Mouse (Mus musculus) limb, embryonic 10.5 days (tissue): ENCODE results near the gene Ap2a2. TPM values are rescaled to one million over a fixed set of nuclear protein-coding genes. Genes with fewer than 3 reads are reported as not detected.

Experiments used
- DNase-seq: peaks from one replicate; pipeline ENCODE4 v3.0.0-alpha.2; 2017; ENCODE audit warnings: low spot score
- H3K27ac ChIP-seq: fragments of 300-500 bp; sonication (generic); 2 replicates; pipeline ENCODE4 v1.5.1; 2016; ENCODE audit warnings: mild to moderate bottlenecking
- H3K27me3 ChIP-seq: fragments of 300-500 bp; sonication (generic); 2 replicates; pipeline ENCODE4 v1.6.1; 2016; ENCODE audit warnings: low read depth, mild to moderate bottlenecking; ENCODE audit not compliant: poor library complexity, severe bottlenecking
- H3K36me3 ChIP-seq: fragments of 300-500 bp; sonication (generic); 2 replicates; pipeline ENCODE4 v1.6.1; 2016; ENCODE audit warnings: mild to moderate bottlenecking, moderate library complexity
- H3K4me1 ChIP-seq: fragments of 300-500 bp; sonication (generic); 2 replicates; pipeline ENCODE4 v1.6.1; 2016
- H3K4me3 ChIP-seq: fragments of 300-500 bp; sonication (generic); 2 replicates; pipeline ENCODE4 v1.5.1; 2016; ENCODE audit warnings: mild to moderate bottlenecking, moderate library complexity
- H3K9me3 ChIP-seq: fragments of 300-500 bp; sonication (generic); replicated peaks from 2 replicates; pipeline ENCODE4 v1.6.1; 2016; ENCODE audit warnings: mild to moderate bottlenecking
- WGBS: fragments of 180-500 bp; shearing (Covaris S2); methylation state at CpG from one replicate; pipeline ENCODE4 v1.1.7; 2016; 5-methylcytosine and 5-hydroxymethylcytosine counted together
- polyA plus RNA-seq: library from polyadenylated mRNA; unstranded; fragments of >200 nt; fragmentation: Nextera tagmentation; extraction: Ambion mirVana; gene quantifications from 2 replicates; pipeline ENCODE4 v1.2.1, GENCODE M21; 2016

Ap2a2 gene
- polyA plus RNA-seq, 1 experiment from 2014 or later, result 92.5 TPM

DNA sequence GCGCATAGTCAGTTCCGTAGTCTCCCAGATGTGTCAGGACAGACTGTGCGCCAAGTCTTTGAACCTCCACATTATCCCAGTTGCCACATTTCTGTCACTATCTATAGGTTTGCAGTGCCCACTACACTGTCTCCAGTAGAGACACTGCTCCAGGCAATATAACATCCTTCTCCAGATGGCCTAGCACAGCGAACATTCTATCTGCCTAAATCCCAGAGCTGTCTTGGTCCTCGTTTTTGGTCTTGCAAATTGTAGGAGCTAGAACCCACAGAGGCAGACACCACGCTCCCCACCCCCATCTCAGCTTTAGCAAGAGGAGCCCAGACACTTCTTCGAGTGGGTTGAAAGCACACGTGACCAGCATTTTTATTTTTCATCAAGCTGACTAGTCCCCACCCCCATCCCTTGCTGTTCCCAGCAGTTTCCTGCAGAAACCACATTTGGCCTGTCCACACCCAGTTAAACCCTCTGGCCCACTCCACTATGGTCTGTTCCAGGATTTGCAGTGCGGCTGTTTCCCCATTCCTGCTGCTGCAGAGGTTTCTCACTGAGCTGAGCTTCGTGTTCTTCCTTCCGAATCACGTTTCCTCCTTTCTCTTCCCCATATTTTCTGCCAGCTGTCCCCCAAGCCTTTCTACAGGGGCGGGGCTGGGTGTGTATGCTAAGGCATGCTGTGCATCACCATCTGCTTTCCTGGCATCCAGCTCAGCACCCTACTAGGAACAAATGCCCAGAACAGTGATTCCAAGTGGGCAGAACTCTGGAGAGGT is 21.5 kb upstream of the Ap2a2 start:
- Histone ChIP-seq H3K27ac (peak overlapping the region; percentile 87), H3K4me3 (peak overlapping the region; percentile 91), H3K4me1 (peaks cover 22% of the 10 kb centered on the region), H3K27me3 (no peaks in the 10 kb centered on the region), H3K36me3 (no peaks in the 10 kb centered on the region), H3K9me3 (no peaks in the 10 kb centered on the region)
- no peak for DNase-seq
- 64% methylated on average over 13 of the region's 13 CpGs for WGBS

DNA sequence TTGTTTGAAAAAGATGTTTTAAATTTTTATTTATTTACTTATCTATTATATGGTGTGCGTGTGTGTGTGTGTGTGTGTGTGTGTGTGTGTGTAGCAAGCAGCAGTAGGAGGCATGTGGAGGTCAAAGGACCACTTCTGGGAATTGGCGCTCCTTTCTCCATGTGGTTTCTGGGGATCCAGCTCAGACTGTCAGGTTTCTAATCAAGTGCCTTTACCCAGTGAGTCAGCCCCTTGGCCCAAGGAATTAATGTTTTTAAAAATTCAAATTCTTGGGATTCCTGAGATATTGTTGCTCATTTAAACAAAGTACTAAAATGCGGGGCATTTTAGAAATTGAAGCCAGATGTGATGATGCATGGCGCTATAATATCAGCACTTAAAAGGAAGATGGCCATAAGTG is 20.3 kb upstream of the Ap2a2 start:
- no peaks in the 10 kb centered on the region for H3K9me3 ChIP-seq

DNA sequence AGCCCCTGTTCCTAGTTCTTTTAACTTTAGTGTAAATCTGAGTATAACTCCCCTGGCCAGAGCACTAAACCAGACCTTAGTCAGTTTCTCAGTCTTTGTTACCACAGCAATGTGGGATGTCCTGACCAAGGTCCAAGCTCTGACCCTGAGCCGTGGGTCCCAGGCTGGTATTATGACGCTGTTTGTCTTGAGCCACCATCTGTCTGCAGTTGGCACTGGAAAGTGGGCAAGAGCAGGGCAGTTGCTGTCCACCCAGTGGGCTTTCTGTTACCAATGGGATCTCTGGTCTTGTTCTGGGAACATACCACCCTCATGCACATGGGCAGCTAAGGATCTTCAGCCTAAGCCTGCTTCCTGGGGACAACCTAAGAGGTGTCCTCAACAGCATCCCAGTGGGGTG is 19.4 kb upstream of the Ap2a2 start:
- Histone ChIP-seq H3K27ac (no peak overlapping the region), H3K27me3 (no peaks in the 10 kb centered on the region), H3K4me1 (peaks cover 22% of the 10 kb centered on the region), H3K9me3 (no peaks in the 10 kb centered on the region), H3K4me3 (no peak overlapping the region), H3K36me3 (no peaks in the 10 kb centered on the region)
- 86% methylated on average over 2 of the region's 2 CpGs for WGBS
- DNase-seq, result no peak

More for the DNA sequence above, 20.3 kb upstream of the Ap2a2 start:
- Histone ChIP-seq H3K27me3 (no peaks in the 10 kb centered on the region), H3K36me3 (no peaks in the 10 kb centered on the region), H3K4me1 (peaks cover 22% of the 10 kb centered on the region), H3K4me3 (no peak overlapping the region), H3K27ac (no peak overlapping the region)
- 86% methylated on average over 4 of the region's 4 CpGs for WGBS
- no peak for DNase-seq

DNA sequence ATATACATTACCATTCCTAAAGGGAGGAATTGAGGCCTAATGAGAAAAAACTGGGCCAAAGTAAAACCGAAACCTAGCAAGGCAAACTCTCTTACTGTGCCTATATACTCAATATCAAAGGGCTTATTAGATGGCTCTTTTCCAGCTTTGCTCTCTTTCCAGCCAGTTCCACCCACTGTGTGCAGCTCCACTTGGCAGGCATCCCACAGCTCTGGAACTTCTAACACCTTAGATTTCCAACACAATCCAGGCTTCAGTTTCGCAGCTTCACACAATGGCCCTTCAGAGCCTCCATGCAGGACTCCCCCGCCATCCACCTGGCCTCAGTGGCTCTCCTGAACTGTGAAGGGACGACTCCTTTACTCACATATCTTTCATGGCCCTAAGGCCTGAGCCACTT is 17.3 kb upstream of the Ap2a2 start:
- 87% methylated on average over 4 of the region's 4 CpGs for WGBS

DNA sequence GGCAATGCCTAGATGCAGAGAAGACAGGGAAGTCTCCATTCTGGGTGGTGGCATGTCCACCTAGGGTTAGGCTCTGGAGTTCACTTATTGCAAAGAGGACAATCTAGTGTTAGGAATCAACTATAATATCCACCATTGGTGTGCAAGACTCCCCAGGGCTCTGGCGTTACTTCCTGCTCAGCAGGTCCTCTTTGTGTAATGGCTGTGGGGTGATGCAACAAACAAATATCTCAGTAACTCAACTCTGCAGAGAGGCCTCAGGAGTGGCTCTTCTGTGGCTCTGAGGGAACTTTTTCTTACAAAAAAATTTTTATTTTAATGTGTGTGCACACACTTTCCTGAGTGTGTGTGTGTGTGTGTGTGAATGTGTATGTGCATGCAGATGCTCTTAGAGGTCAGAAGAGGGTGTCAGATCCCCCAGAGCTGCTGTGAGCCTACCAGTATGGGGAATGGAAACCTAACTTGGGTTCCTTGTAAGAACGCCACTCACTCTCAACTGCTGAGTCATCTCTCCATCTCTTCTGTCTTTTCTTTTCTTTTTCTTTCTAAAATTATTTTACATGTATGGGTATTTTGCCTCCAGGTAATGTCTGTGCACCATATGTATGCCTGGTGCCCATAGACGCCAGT is 12.4 kb upstream of the Ap2a2 start:
- H3K27ac ChIP-seq, result no peak overlapping the region
- no peak for DNase-seq
- H3K27me3 ChIP-seq, result no peaks in the 10 kb centered on the region
- no peaks in the 10 kb centered on the region for H3K36me3 ChIP-seq
- 91% methylated on average over 3 of the region's 3 CpGs for whole genome bisulfite sequencing
- no peaks in the 10 kb centered on the region for H3K4me1 ChIP-seq
- H3K9me3 ChIP-seq, result no peaks in the 10 kb centered on the region
- H3K4me3 ChIP-seq, result no peak overlapping the region

More for the DNA sequence above, 17.3 kb upstream of the Ap2a2 start:
- peaks cover 11% of the 10 kb centered on the region for H3K4me1 ChIP-seq
- H3K4me3 ChIP-seq, result no peak overlapping the region
- no peaks in the 10 kb centered on the region for H3K9me3 ChIP-seq
- no peaks in the 10 kb centered on the region for H3K36me3 ChIP-seq
- no peak for DNase-seq
- no peaks in the 10 kb centered on the region for H3K27me3 ChIP-seq
- no peak overlapping the region for H3K27ac ChIP-seq

DNA sequence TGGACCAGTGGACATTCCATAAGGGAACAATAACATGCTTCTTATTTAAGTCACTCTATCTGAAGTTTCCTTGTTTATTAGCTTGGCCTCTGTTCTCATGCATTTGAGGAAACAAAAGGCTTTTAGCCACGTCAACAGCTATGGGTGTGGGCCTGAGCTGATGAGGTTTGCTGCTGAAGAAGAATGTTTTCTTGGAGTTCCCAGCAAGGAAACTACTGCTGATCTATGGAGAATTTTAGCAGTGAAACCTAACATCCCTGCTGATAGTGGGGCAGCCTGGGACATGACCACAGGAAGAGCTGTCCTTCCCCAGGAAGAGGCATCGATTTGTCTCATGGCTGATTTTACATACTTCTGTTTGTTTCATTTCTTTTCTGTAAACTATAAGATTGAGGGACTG is 11.5 kb upstream of the Ap2a2 start:
- DNase-seq, result no peak
- Histone ChIP-seq H3K36me3 (no peaks in the 10 kb centered on the region), H3K27ac (no peak overlapping the region), H3K9me3 (no peaks in the 10 kb centered on the region), H3K27me3 (no peaks in the 10 kb centered on the region), H3K4me3 (no peak overlapping the region), H3K4me1 (no peaks in the 10 kb centered on the region)
- 87% methylated on average over 2 of the region's 2 CpGs for WGBS

DNA sequence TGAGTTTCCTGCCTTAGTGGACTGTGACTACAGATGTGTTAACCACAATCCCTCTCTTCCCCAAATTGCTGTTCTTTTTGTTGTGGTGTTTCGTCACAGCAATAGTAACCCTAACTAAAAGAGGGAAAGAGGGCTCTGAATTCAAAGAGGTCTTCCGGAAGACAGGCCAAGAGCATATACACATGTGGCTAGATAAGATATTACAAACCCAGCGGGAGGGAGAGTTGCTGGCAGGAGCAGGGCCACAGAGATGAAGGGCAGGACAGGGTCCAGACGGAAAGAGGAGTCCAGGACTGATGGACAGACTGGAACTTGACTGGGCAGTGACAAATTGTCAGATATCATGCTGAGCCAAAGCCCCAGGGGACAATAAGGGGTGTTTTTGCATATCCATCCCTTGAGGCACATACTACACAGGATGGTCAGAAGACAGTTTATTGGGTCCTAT is 3.6 kb upstream of the Ap2a2 start:
- H3K4me3 ChIP-seq, result no peak overlapping the region
- H3K4me1 ChIP-seq, result peaks cover 21% of the 10 kb centered on the region
- H3K27ac ChIP-seq, result no peak overlapping the region
- H3K27me3 ChIP-seq, result no peaks in the 10 kb centered on the region
- WGBS, result 76% methylated on average over 4 of the region's 4 CpGs
- no peaks in the 10 kb centered on the region for H3K9me3 ChIP-seq
- H3K36me3 ChIP-seq, result no peaks in the 10 kb centered on the region
- no peak for DNase-seq

DNA sequence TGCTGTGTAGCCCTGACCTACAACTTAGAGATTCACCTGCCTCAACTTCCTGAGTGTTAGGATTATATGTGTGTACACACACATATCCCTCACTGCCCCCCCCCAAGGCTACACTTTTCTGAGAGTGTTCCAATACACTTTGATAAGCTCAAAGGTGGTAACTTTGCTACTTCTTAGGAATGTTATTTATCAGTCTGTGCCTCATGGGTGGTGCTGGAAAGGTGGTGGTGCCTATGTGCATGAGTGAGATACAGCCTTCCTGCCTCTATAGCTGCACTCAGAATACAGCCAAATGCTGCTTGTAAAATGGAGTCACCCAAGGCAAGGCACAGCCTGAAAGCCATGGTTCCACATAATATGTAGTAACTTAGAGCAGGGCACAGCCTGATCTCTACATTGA is 3.0 kb upstream of the Ap2a2 start:
- no peak overlapping the region for H3K4me3 ChIP-seq
- H3K4me1 ChIP-seq, result peaks cover 23% of the 10 kb centered on the region
- H3K9me3 ChIP-seq, result no peaks in the 10 kb centered on the region
- no peaks in the 10 kb centered on the region for H3K27me3 ChIP-seq
- no peak overlapping the region for H3K27ac ChIP-seq
- no peaks in the 10 kb centered on the region for H3K36me3 ChIP-seq
- DNase-seq, result no peak

DNA sequence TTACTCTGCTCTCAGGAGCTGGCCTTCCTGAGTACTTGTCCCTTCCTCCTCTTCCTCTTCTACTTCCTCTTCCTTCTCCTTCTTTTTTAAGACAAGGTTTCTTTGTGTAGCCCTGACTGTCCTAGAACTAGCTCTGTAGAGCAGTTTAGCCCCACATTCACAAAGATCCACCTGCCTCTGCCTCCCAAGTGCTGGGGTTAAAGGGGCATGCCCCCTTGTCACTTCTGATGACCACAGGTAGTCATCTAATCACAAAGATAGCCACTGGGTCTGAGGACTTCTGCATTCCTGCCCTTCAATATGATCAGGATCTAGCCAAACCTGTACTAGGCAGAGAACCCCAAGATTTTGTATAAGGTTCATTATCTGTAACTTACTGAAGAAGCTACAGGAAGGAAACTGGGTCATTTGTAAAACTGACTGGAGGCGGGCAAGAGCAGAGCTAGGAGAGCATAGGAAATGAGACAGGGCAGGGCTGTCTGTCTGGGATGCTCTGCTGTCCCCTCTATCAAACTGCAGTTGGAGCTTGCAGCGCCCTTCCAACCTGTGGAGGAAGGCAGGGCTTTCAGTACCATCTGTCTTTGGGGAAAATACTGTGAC is 2.1 kb upstream of the Ap2a2 start:
- Histone ChIP-seq H3K4me3 (no peak overlapping the region), H3K4me1 (peaks cover 29% of the 10 kb centered on the region), H3K27ac (no peak overlapping the region), H3K27me3 (no peaks in the 10 kb centered on the region), H3K36me3 (peaks cover 5% of the 10 kb centered on the region; the same call in 1 of the 2 replicates), H3K9me3 (no peaks in the 10 kb centered on the region)
- DNase-seq, result no peak
- 84% methylated on average over 2 of the region's 2 CpGs for WGBS

DNA sequence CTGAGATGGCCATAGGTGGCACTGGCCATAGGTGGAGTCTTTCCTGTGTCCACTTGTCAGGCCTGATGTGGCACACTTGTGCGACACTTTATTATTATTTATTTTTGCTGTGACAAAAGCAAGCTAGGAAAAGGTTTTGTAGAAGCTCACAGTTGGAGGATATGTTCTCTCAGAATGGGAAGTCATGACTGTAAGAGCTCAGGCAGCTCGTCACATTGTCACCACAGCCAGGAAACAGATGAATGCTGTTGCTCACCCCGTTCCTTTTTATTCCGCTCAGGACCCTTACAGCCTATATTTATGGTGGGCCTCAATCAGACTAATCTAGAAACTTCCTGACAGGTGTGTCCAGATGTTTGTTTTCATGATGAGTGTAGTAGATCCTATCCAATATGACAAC is 1.5 kb upstream of the Ap2a2 start:
- no peak for DNase-seq
- 88% methylated on average over 4 of the region's 4 CpGs for WGBS
- Histone ChIP-seq H3K27me3 (no peaks in the 10 kb centered on the region), H3K4me1 (peaks cover 30% of the 10 kb centered on the region), H3K27ac (no peak overlapping the region), H3K9me3 (no peaks in the 10 kb centered on the region), H3K36me3 (peaks cover 8% of the 10 kb centered on the region; the same call in 1 of the 2 replicates), H3K4me3 (no peak overlapping the region)

DNA sequence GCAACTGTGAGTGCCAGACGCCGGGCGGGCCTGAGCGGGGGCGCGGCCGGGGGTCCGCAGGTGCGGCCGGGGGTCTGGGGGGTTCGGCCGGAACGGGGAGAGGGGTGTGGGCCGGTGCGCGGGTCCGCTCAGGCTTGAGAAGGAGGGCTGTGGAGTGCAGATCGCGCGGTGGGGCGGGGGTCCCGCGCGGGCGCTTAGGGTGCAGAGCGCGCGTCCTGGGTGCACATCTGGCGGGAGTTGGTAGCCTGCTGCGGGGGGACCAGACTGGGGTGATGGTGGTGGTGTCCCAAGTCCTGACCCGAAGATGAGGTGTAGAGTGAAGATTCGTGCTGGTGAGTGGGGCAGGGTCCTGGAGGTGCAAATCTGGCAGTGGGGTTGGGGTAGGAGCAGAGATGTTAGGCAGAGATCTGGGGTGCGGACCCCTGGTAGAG is 463 bp downstream of the Ap2a2 start:
- H3K4me1 ChIP-seq, result peaks cover 30% of the 10 kb centered on the region
- WGBS, result under 1% methylated on average over 33 of the region's 33 CpGs
- no peak for DNase-seq

DNA sequence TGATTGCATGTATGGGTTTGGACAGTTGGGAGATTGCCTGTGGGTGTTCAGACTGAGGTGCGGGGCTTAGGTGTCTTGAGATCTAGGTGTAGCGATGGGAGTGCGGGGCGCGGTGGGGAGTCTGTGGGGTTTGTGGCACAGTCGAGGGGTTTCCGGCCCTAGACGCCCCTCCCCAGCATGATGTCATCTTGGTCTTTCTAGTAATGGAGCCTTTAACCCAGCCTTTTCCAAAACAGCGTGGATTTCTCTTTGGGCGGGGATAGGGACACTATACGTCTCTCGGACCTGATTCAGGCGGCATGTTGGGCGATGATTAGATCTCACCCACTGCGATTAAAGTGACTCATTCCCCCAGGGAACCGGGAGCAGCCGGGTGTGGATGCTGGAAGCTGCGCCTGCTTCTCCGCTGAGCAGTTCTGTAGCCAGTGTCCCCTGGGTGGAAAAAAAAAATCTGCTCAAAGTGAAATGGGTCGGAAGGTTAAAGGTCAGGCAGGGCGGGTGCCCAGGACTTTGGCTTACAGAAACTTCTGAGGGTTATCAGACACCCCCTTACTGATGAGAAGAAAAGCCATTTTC is 967 bp downstream of the Ap2a2 start:
- H3K4me1 ChIP-seq, result peaks cover 30% of the 10 kb centered on the region
- H3K27me3 ChIP-seq, result no peaks in the 10 kb centered on the region
- H3K36me3 ChIP-seq, result peaks cover 13% of the 10 kb centered on the region; the same call in 1 of the 2 replicates
- 2% methylated on average over 21 of the region's 21 CpGs for WGBS
- H3K9me3 ChIP-seq, result no peaks in the 10 kb centered on the region
- peak; percentile 56 for DNase-seq
- peak overlapping the region; percentile 95 for H3K27ac ChIP-seq
- peak overlapping the region; percentile 100 for H3K4me3 ChIP-seq

More for the DNA sequence above, 463 bp downstream of the Ap2a2 start:
- Histone ChIP-seq H3K27ac (peak overlapping the region; percentile 95), H3K4me3 (peak overlapping the region; percentile 100), H3K36me3 (peaks cover 13% of the 10 kb centered on the region; the same call in 1 of the 2 replicates), H3K27me3 (no peaks in the 10 kb centered on the region), H3K9me3 (no peaks in the 10 kb centered on the region)

DNA sequence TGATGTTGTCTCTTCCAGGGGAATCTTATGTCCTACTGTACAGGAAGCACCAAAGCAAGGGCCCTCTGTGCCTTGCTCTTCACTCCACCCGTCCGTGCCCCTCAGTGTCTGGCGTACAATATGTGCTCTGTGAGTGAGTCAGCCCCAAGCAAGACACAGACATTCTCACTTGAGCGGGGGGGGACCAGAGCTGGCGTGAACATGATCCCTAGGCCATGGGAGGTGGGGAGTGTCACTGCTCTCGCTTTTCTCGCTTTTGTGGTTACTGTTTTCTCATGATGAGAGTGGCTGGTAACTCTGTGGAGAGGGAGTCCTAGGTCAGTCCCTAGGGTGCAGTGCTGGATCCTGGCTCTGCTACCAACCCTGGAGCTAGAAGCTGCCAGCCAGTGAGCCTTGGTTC is 2.6 kb downstream of the Ap2a2 start:
- Histone ChIP-seq H3K4me1 (peaks cover 30% of the 10 kb centered on the region), H3K27ac (no peak overlapping the region; the same call in 1 of the 2 replicates), H3K9me3 (no peaks in the 10 kb centered on the region), H3K27me3 (no peaks in the 10 kb centered on the region), H3K36me3 (peaks cover 13% of the 10 kb centered on the region; the same call in 1 of the 2 replicates), H3K4me3 (no peak overlapping the region)
- no peak for DNase-seq
- 69% methylated on average over 7 of the region's 7 CpGs for WGBS
